Mouse (Mus musculus) heart, embryonic 12.5 days (tissue): Measurements from ENCODE around the gene Ccl17. TPM values are rescaled to one million over a fixed set of nuclear protein-coding genes. Genes with fewer than 3 reads are reported as not detected.

Experiments
- ATAC-seq: fragments of 200-750 bp; cut with Nextera tagmentation; 2 replicates; pipeline ENCODE4 v1.8.0; 2017; ENCODE audit warnings: moderate TSS enrichment, moderate library complexity; ENCODE audit not compliant: insufficient number of reproducible peaks, low FRiP score
- H3K27ac ChIP-seq: fragments of 300-500 bp; sonication (generic); 2 replicates; pipeline ENCODE4 v1.5.1; 2016; ENCODE audit warnings: mild to moderate bottlenecking, moderate library complexity; ENCODE audit not compliant: poor library complexity, severe bottlenecking
- H3K27me3 ChIP-seq: fragments of 300-500 bp; sonication (generic); replicated peaks from 2 replicates; pipeline ENCODE4 v1.6.1; 2016; ENCODE audit warnings: mild to moderate bottlenecking, moderate library complexity
- H3K36me3 ChIP-seq: fragments of 300-500 bp; sonication (generic); 2 replicates; pipeline ENCODE4 v1.6.1; 2016; ENCODE audit warnings: mild to moderate bottlenecking, moderate library complexity
- H3K4me1 ChIP-seq: fragments of 300-500 bp; sonication (generic); replicated peaks from 2 replicates; pipeline ENCODE4 v1.6.1; 2016; ENCODE audit warnings: mild to moderate bottlenecking
- H3K4me2 ChIP-seq: fragments of 300-500 bp; sonication (generic); 2 replicates; pipeline ENCODE4 v1.6.1; 2016; ENCODE audit warnings: mild to moderate bottlenecking, moderate library complexity
- H3K4me3 ChIP-seq: fragments of 300-500 bp; sonication (generic); 2 replicates; pipeline ENCODE4 v1.5.1; 2016; ENCODE audit warnings: mild to moderate bottlenecking
- H3K9ac ChIP-seq: fragments of 300-500 bp; sonication (generic); 2 replicates; pipeline ENCODE4 v1.6.1; 2016; ENCODE audit warnings: mild to moderate bottlenecking, moderate library complexity
- H3K9me3 ChIP-seq: fragments of 300-500 bp; sonication (generic); replicated peaks from 2 replicates; pipeline ENCODE4 v1.6.1; 2016; ENCODE audit warnings: mild to moderate bottlenecking, moderate library complexity
- WGBS: fragments of 180-500 bp; shearing (Covaris S2); methylation state at CpG from one replicate; pipeline ENCODE4 v1.1.7; 2016; 5-methylcytosine and 5-hydroxymethylcytosine counted together
- polyA plus RNA-seq: library from polyadenylated mRNA; unstranded; fragments of >200 nt; fragmentation: Nextera tagmentation; extraction: Ambion mirVana; gene quantifications from 2 replicates; pipeline ENCODE4 v1.2.1, GENCODE M21; 2016

The Ccl17 gene
- polyA plus RNA-seq, 1 experiment from 2014 or later = 0.75 TPM

- H3K4me2 ChIP-seq = no peak overlapping the region
- no peak overlapping the region for H3K4me3 ChIP-seq
- H3K27me3 ChIP-seq = peaks cover 12% of the 10 kb centered on the region
- ATAC-seq = no peak
- H3K4me1 ChIP-seq = peaks cover 53% of the 10 kb centered on the region
- 89% methylated on average over 16 of the region's 16 CpGs for whole genome bisulfite sequencing
- H3K9me3 ChIP-seq = no peaks in the 10 kb centered on the region
- H3K36me3 ChIP-seq = no peaks in the 10 kb centered on the region
- H3K27ac ChIP-seq = no peak overlapping the region
- H3K9ac ChIP-seq = no peak overlapping the region
Measured at GRCm38 (mm10) chr8:94779534-94780294, 30.5 kb upstream of the Ccl17 start.

- peaks cover 59% of the 10 kb centered on the region for H3K4me1 ChIP-seq
- no peak overlapping the region for H3K9ac ChIP-seq
- peaks cover 3% of the 10 kb centered on the region; the same call in 1 of the 2 replicates for H3K27me3 ChIP-seq
- no peak overlapping the region for H3K4me2 ChIP-seq
- no peaks in the 10 kb centered on the region for H3K9me3 ChIP-seq
- H3K4me3 ChIP-seq = no peak overlapping the region
- H3K36me3 ChIP-seq = no peaks in the 10 kb centered on the region
- no peak overlapping the region for H3K27ac ChIP-seq
- ATAC-seq = no peak
- 65% methylated on average over 21 of the region's 21 CpGs for WGBS
Measured at GRCm38 (mm10) chr8:94780491-94781154, 29.6 kb upstream of the Ccl17 start.

GRCm38 (mm10) chr8:94781155-94781837, 29.0 kb upstream of the Ccl17 start:
- H3K4me3 ChIP-seq = no peak overlapping the region
- peak overlapping the region; percentile 49 for H3K4me2 ChIP-seq
- H3K9ac ChIP-seq = peak overlapping the region; percentile 19; the same call in 1 of the 2 replicates
- peaks cover 61% of the 10 kb centered on the region for H3K4me1 ChIP-seq
- H3K27me3 ChIP-seq = no peaks in the 10 kb centered on the region
- 52% methylated on average over 7 of the region's 7 CpGs for WGBS
- no peaks in the 10 kb centered on the region for H3K36me3 ChIP-seq
- no peak overlapping the region for H3K27ac ChIP-seq
- H3K9me3 ChIP-seq = no peaks in the 10 kb centered on the region
- no peak for ATAC-seq

- no peak overlapping the region for H3K4me3 ChIP-seq
- 8% methylated on average over 11 of the region's 11 CpGs for whole genome bisulfite sequencing
- H3K9ac ChIP-seq = peak overlapping the region; percentile 19; the same call in 1 of the 2 replicates
- H3K27me3 ChIP-seq = no peaks in the 10 kb centered on the region
- ATAC-seq = peak; percentile 54; the same call in 1 of the 2 replicates
- no peaks in the 10 kb centered on the region for H3K36me3 ChIP-seq
- H3K9me3 ChIP-seq = no peaks in the 10 kb centered on the region
- H3K4me2 ChIP-seq = peak overlapping the region; percentile 49
- H3K27ac ChIP-seq = no peak overlapping the region
- peaks cover 61% of the 10 kb centered on the region for H3K4me1 ChIP-seq
Measured at GRCm38 (mm10) chr8:94781838-94782235, 28.4 kb upstream of the Ccl17 start.

DNA sequence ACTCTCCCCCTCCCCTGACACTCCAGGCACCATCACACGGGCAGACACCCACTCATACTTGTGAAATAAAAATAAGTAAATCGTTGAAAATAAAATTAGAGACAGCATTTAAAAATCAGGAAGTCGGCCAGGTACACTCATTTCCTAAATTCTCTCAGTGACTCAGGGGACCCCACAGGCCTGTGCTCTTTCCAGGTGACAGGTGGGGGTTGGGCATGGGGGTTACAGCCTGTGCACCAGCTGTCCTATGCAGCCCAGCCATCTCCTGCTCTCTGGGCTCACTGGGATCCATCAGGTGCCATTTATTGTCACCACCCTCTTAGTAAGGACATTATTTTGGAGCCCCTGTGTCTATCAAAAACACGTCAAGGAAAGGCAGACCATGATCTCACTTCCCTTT, 26.4 kb upstream of the Ccl17 start:
- Histone ChIP-seq H3K4me2 (no peak overlapping the region), H3K27ac (no peak overlapping the region)
- 55% methylated on average over 4 of the region's 4 CpGs for WGBS

DNA sequence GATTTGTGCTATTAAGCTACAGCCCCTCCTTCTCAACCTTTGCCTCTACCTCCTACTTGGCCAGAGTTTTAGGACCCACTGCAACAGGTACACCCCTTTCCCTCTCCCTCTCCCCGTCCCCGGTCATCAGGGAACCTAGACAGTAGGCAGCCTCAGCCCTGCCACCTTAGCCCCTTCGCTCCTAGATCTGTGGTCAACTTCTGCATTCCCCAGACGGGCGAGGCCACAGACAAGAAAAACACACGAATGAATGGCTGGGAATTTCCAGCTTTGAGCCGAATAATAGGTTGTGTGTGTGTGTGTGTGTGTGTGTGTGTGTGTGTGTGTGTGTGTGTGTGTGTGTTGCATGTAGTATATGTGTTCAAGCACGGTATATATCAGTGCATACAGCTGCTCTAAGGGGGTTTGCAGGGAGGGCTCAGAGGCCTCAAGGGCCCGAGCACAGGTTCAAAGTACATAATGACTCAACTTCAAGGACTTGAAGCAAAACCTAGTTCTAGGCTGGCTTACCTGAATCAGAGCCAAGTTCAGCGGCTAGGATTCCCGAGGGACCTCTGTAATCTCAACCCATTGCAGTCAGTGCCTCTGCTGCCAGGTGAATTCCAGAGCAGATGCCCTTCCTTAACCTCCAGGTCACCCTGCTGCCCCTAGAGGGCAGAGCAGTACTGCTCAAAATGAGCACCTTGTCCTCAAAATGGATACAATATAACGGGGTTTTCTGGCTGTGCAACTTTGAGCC, 24.8 kb upstream of the Ccl17 start:
- no peaks in the 10 kb centered on the region for H3K27me3 ChIP-seq
- no peak overlapping the region for H3K9ac ChIP-seq
- no peak overlapping the region for H3K4me2 ChIP-seq
- H3K36me3 ChIP-seq = no peaks in the 10 kb centered on the region
- no peak for ATAC-seq
- H3K9me3 ChIP-seq = no peaks in the 10 kb centered on the region
- peaks cover 42% of the 10 kb centered on the region for H3K4me1 ChIP-seq
- WGBS = 53% methylated on average over 12 of the region's 12 CpGs
- no peak overlapping the region for H3K4me3 ChIP-seq
- H3K27ac ChIP-seq = no peak overlapping the region

More for the DNA sequence above, 26.4 kb upstream of the Ccl17 start:
- H3K36me3 ChIP-seq = no peaks in the 10 kb centered on the region
- no peaks in the 10 kb centered on the region for H3K27me3 ChIP-seq
- no peak overlapping the region for H3K9ac ChIP-seq
- H3K9me3 ChIP-seq = no peaks in the 10 kb centered on the region
- no peak for ATAC-seq
- H3K4me1 ChIP-seq = peaks cover 50% of the 10 kb centered on the region
- H3K4me3 ChIP-seq = no peak overlapping the region

GRCm38 (mm10) chr8:94785995-94786595, 24.2 kb upstream of the Ccl17 start:
- Histone ChIP-seq H3K27me3 (no peaks in the 10 kb centered on the region), H3K9me3 (no peaks in the 10 kb centered on the region), H3K4me1 (peaks cover 35% of the 10 kb centered on the region), H3K36me3 (no peaks in the 10 kb centered on the region), H3K27ac (no peak overlapping the region), H3K4me2 (no peak overlapping the region), H3K4me3 (no peak overlapping the region), H3K9ac (no peak overlapping the region)
- ATAC-seq = no peak
- WGBS = 73% methylated on average over 6 of the region's 6 CpGs

DNA sequence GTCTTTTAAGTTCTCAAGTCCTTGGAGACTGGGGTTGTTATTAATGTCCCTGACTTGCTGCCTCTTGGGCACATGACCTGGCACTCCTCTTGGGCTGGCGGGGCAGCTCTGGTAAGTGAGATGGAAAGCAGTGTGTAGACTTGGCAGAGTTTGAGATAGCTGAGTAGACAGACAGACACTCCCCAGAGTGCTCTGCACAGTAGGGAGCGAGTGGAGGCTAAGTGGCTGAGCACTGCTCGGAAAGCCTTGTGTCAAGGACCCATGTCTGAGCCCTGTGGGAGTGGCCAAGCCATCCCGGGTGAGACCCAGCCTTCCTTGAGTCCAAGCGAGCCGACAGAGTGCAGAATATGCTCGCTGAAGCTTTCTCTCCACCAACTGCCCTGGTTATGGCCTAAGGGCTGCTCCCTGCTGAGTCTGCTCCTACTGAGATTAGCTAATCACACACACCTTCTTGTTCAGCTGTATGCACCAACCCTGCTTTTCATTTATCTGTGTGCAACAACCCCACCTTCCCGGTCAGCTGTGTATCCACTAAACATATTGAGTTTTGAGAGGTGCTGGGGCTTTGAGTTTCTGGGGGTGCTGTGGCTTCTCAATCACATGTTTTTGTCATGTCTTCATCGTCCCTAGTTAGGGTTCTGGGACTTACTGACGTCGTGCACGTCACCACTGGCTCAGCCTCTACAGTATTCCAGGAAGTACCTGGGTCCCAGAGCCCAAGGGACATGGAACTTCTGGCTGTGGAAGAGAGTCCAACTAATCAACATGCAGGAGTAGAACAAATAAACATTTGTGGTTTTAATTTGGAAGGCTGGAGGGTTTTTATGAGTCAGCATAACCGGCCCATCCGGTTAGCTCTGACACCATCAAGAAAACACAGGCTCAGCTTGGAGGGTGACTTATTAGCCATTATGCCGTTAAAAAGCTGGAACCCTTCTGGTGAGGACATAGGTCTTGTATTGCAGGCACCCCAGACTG, 22.4 kb upstream of the Ccl17 start:
- Histone ChIP-seq H3K4me3 (no peak overlapping the region), H3K27me3 (0 out of 2 replicates have a peak, but pooled peaks cover under 1% of the 10 kb centered on the region), H3K4me1 (peaks cover 21% of the 10 kb centered on the region), H3K9ac (no peak overlapping the region), H3K4me2 (no peak overlapping the region), H3K27ac (no peak overlapping the region), H3K9me3 (no peaks in the 10 kb centered on the region), H3K36me3 (no peaks in the 10 kb centered on the region)
- 66% methylated on average over 15 of the region's 15 CpGs for WGBS
- peak; percentile 83 for ATAC-seq

DNA sequence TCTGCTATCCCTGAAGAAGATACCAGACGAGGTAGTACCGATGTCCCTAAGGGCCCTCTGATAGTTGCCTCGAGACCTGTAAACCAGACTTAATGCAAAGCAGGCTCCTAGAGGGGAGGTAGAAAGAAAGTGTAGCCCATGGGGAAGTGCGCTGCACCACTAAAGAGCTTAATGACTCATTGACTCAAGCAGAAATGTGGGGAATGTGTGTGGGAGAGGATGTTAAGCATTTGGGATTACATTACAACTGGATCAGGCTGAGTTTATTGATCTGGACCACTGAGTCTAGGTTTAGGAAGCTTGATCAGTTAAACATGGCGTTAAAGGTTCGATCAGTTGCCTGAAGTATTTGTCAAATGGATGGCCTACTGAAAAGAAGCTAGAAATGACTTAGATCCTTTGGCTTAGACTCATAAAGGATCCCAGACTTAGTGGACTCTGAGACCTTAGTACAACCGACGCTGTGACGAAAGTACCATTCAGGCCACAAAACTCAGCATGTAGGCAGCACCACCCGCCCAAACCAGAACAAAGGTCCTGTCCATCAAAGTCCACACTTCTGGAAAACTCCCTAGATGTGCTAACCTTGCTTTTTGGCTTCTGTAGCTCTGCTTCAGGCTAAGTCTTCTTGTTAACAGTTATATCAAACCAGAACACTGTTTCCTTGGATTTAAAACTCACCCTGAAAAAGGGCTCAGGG, 20.8 kb upstream of the Ccl17 start:
- 77% methylated on average over 10 of the region's 10 CpGs for WGBS
- no peak overlapping the region for H3K4me3 ChIP-seq

More for the DNA sequence above, 20.8 kb upstream of the Ccl17 start:
- no peak for ATAC-seq
- Histone ChIP-seq H3K9me3 (no peaks in the 10 kb centered on the region), H3K27ac (no peak overlapping the region), H3K9ac (no peak overlapping the region), H3K36me3 (no peaks in the 10 kb centered on the region), H3K4me1 (peaks cover 14% of the 10 kb centered on the region), H3K27me3 (0 out of 2 replicates have a peak, but pooled peaks cover 4% of the 10 kb centered on the region), H3K4me2 (no peak overlapping the region)
